Mouse (Mus musculus): ENCODE results near the gene Filip1.
A peak's percentile ranks its signal among the peaks of the same experiment; 100 is the strongest.

Gene Filip1

GRCm38 (mm10) chr9:79979274-79979673 is 33.4 kb downstream of the Filip1 start:
- no peak for DNase-seq (ENCODE audit: low spot score)

- DNase-seq (ENCODE audit: low spot score): no peak
Measured at GRCm38 (mm10) chr9:79978228-79979024, 34.2 kb downstream of the Filip1 start.

GRCm38 (mm10) chr9:79977549-79977971 is 35.1 kb downstream of the Filip1 start:
- peak; percentile 18 for DNase-seq (ENCODE audit: low spot score)

DNA sequence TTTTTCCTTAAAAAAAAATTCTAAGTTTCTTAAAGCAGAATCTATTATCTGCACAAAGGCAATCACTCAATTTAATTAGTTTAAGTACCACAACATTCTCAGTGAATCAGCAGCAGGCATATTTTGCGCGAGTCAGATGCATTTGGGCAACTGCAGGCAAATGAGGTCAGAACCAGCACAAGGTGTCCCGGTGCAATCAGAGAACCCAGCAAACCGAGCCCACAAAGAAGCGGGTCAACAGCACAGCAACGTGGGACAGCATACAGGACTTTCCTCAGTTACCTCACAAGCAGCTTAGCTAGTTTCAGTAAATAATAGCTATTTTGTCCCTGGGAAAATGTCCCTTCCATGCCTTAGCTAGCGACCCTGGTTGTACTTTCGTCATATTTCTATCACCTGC is 35.9 kb downstream of the Filip1 start:
- no peak for DNase-seq (ENCODE audit: low spot score)

DNA sequence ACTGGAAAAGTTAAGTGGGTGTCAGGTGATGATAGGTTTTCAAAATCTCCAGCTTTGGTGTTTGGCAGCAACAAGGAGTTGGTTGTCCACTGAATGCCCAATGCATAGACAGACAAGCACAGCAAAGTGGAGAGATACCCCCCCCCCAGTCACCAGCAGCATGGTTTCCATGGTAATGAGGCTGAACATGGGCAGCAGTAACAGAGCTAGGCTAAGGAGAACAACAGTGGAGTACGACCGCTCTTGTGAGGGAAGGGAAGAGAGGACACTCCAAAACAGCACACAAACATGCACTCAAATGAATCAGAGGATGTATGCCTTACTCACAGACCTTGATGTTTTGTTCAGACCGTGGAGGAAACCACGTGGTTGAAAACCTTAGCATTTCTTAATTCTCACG is 37.5 kb downstream of the Filip1 start:
- DNase-seq (ENCODE audit: low spot score): no peak

- DNase-seq (ENCODE audit: low spot score): no peak
Measured at GRCm38 (mm10) chr9:79973582-79973981, 39.1 kb downstream of the Filip1 start.

DNA sequence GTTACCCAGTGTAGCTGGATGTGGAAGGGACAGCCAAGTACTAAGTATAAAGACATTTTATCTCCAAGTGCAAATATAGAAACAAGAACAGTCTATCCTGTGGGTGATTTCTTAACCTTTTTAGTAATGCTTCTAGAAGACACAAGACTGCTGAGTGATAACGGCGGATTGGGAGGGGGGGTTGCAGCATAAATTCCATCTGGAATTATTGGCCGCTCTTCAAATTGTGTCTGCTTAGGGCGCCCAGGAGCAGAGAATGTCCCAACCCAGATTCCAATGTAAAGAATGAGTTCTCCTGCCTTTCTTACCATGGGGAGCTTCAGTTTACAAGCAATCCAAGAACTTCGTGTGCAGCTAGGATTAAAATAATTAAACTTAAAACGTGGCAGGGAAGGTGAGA is 39.9 kb downstream of the Filip1 start:
- DNase-seq (ENCODE audit: low spot score): no peak

DNA sequence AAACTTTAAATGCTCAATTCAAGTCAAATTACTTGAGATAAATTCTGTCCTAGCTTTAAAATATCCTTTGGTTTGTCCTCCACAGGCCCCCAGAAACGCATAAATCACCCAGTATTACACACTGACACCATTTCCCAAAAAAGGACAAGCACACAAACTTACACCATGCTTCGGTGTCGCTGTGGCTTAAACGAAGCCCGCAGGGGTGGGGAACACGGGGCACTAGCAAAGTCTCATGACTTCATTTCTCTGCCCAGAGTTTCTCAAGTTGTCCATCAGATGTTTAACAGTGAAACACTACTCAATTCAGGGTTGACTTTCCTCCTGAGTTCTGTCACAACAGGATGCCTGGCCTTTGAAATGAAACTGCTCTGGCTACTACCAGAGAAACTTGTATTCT is 41.0 kb downstream of the Filip1 start:
- DNase-seq (ENCODE audit: low spot score): no peak

DNA sequence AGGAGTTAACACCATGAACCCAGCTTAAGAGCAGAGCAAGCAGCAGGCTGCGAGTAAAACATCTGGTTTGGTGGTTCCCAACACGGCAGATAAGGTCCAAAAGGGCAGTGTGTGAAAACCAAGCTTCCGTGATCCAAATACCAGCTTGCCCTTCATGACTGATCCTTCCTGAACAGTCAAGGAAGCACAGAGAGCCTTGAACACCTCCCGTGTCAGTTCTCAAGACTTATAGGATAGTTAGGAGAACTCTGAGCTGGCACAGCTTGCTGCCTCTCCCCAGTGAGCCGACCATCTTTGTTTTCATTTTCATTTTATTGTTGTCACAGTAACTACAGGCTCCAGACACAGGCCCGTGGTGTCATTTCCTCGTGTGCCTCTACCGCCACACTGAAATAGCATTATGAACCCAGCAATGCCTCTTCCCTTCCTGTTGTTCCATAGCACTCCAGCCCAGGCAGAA is 42.0 kb downstream of the Filip1 start:
- no peak for DNase-seq (ENCODE audit: low spot score)

DNA sequence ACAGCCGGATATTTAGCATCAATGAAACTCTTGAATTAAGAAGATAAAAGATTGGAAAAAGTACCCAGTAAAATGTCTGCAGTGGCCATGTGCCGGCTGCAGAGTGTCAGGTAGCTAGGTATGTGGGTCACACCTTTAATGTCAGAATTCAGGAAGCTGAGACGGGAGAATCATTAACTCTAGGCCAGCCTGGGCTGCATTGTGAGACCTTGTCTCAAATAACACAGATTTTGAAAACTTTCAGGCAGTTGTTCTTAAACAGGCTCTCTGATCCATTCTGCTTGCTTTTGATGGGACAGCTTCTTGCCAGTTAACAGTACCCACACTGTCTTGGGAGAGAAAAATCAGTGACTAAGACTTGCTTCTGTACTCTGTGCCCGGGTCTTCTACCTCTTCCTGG is 43.1 kb downstream of the Filip1 start:
- DNase-seq (ENCODE audit: low spot score): no peak

- no peak for DNase-seq (ENCODE audit: low spot score)
Measured at GRCm38 (mm10) chr9:79966711-79967487, 45.8 kb downstream of the Filip1 start.

DNA sequence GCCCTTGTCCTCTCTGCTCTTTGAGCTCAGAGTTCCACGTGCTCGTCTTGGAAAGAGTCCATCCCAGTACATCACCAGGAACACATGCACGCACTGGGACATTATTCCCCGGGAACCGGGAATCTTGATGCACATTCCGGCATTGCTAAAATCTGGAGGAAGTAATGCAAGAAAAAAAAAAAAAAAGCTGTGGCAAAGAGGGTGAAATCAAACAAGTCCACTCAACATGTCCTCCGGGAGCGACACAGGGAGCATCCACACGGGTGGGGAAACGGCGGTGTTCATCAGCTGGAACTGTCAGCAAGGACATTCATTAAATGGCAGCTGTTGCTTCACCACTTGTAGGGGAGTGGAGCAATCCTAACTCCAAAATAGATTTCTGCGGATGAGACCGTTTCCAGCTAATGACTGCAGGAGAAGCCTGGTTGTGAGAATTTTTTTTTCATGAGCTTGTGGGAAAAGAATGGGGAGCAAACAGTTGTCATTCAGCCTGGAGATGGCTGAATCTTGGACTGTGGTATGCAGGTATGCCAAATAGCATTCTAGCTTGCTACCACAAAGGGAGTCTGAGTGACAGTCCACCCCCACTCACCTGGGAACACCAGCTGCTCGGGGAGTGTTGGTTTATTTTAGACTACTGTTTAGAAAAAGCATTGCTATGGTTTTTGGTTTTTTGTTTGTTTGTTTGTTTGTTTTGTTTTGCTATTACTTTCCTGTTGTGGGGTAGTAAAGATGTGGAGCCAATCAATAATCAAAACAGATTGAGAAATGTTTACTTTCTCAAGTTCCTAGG is 46.9 kb downstream of the Filip1 start:
- DNase-seq (ENCODE audit: low spot score): no peak

- DNase-seq (ENCODE audit: low spot score): no peak
Measured at GRCm38 (mm10) chr9:79965003-79965402, 47.6 kb downstream of the Filip1 start.

GRCm38 (mm10) chr9:79961630-79962285 is 50.9 kb downstream of the Filip1 start:
- DNase-seq (ENCODE audit: low spot score): no peak

GRCm38 (mm10) chr9:79960453-79960852 is 52.2 kb downstream of the Filip1 start:
- DNase-seq (ENCODE audit: low spot score): no peak

DNA sequence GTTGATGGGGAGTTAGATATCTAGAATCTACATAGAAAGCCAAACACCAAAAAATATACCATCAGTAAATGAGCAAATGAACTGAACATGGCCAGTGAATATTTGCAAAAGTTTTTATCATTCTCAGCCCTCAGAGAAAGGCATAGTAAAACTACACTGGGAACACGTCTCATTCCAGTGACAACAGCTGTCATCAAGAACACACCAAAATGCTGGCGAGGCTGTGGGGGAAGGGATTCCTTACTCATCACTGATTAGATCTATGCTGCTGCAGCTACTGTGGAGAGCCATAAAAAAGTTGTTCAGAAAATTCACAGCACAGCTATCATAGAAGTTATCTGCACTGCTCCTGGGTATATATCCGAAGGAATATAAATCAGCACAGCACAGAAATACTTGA is 54.3 kb downstream of the Filip1 start:
- no peak for DNase-seq (ENCODE audit: low spot score)

- no peak for DNase-seq (ENCODE audit: low spot score)
Measured at GRCm38 (mm10) chr9:79954944-79955343, 57.7 kb downstream of the Filip1 start.

- DNase-seq (ENCODE audit: low spot score): no peak
Measured at GRCm38 (mm10) chr9:79951984-79952383, 60.7 kb downstream of the Filip1 start.

- no peak for DNase-seq (ENCODE audit: low spot score)
Measured at GRCm38 (mm10) chr9:79951339-79951738, 61.3 kb downstream of the Filip1 start.

- DNase-seq (ENCODE audit: low spot score): no peak
Measured at GRCm38 (mm10) chr9:79950666-79951065, 62.0 kb downstream of the Filip1 start.

GRCm38 (mm10) chr9:79950038-79950437 is 62.6 kb downstream of the Filip1 start:
- DNase-seq (ENCODE audit: low spot score): no peak

- DNase-seq (ENCODE audit: low spot score): no peak
Measured at GRCm38 (mm10) chr9:79948376-79948775, 64.3 kb downstream of the Filip1 start.

Measured in urinary bladder, postnatal 25 days (tissue).